Mouse (Mus musculus): ENCODE results near the gene Rps19.

The Rps19 gene

GRCm38 (mm10) chr7:24903444-24903825, 19.3 kb downstream of the Rps19 start:
- Histone ChIP-seq H3K36me3 (ENCODE audit: control insufficient read depth, insufficient read depth, low read length, poor library complexity, severe bottlenecking) (peaks cover 21% of the 10 kb centered on the region), H3K27me3 (ENCODE audit: control insufficient read depth, insufficient read depth, low read length, poor library complexity, severe bottlenecking) (no peaks in the 10 kb centered on the region)
- peak; percentile 46 for DNase-seq (ENCODE audit: low read depth, low spot score)

DNA sequence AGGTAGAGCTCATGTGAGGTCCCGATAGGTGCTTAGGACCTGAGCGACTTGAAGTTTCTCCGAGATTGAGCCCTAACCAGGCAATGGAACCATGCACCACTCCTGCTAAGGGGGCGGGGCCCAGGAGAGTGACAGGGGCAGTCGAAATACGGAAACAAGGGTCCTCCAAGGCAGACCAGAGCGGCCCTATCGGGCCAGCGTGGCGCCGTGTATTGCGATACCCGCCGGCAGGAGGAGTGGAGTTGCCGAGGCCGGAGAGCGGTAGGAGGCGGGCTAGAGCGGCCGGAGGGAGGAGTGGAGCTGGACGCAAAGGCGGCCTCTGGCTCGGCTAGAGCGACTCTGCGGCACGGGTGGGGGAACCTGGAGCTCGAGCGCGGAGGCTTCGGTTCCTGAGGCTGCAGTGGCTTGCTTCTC, 19.9 kb downstream of the Rps19 start:
- H3K36me3 ChIP-seq (ENCODE audit: control insufficient read depth, insufficient read depth, low read length, poor library complexity, severe bottlenecking), result peaks cover 18% of the 10 kb centered on the region
- no peaks in the 10 kb centered on the region for H3K27me3 ChIP-seq (ENCODE audit: control insufficient read depth, insufficient read depth, low read length, poor library complexity, severe bottlenecking)
- peak; percentile 99 for DNase-seq (ENCODE audit: low read depth, low spot score)

- Histone ChIP-seq H3K36me3 (ENCODE audit: control insufficient read depth, insufficient read depth, low read length, poor library complexity, severe bottlenecking) (peaks cover 11% of the 10 kb centered on the region), H3K27me3 (ENCODE audit: control insufficient read depth, insufficient read depth, low read length, poor library complexity, severe bottlenecking) (no peaks in the 10 kb centered on the region)
- DNase-seq (ENCODE audit: low read depth, low spot score), result peak; percentile 90
Observed at GRCm38 (mm10) chr7:24904936-24905335, 20.8 kb downstream of the Rps19 start.

- peaks cover 10% of the 10 kb centered on the region for H3K36me3 ChIP-seq (ENCODE audit: control insufficient read depth, insufficient read depth, low read length, poor library complexity, severe bottlenecking)
- no peak for DNase-seq (ENCODE audit: low read depth, low spot score)
- H3K27me3 ChIP-seq (ENCODE audit: control insufficient read depth, insufficient read depth, low read length, poor library complexity, severe bottlenecking), result no peaks in the 10 kb centered on the region
Observed at GRCm38 (mm10) chr7:24906551-24906950, 22.4 kb downstream of the Rps19 start.

DNA sequence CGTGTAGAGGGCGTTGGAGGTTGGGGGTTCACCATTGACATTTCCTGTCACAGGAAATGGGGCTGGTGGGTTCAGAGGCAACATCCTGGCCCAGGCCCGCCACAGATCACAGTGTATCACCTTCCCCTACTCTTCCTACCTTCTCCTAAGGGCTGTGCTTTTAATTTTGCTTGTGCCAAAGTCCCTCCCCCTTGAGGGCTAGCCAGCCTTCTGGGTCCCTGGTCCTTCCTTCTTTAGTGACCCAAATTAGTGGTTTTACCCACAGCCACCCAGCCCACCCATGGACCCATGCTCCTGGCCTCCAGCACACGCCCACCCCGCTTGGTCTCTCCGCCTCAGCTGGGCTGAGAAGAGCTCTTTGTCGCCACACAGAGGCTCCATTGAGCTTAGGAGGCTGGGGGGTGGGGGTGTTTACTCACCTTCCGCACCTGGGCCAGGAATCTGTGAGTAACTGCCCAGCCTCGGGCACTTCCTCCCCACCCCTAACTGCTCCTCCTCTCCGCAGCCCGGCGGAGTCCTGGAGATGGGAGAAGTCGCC, 23.1 kb downstream of the Rps19 start:
- peaks cover 9% of the 10 kb centered on the region for H3K36me3 ChIP-seq (ENCODE audit: control insufficient read depth, insufficient read depth, low read length, poor library complexity, severe bottlenecking)
- no peaks in the 10 kb centered on the region for H3K27me3 ChIP-seq (ENCODE audit: control insufficient read depth, insufficient read depth, low read length, poor library complexity, severe bottlenecking)
- peak; percentile 67 for DNase-seq (ENCODE audit: low read depth, low spot score)

- peaks cover 29% of the 10 kb centered on the region for H3K36me3 ChIP-seq (ENCODE audit: control insufficient read depth, insufficient read depth, low read length, poor library complexity, severe bottlenecking)
- H3K27me3 ChIP-seq (ENCODE audit: control insufficient read depth, insufficient read depth, low read length, poor library complexity, severe bottlenecking), result no peaks in the 10 kb centered on the region
- DNase-seq (ENCODE audit: low read depth, low spot score), result no peak
Observed at GRCm38 (mm10) chr7:24912480-24912879, 28.3 kb downstream of the Rps19 start.

DNA sequence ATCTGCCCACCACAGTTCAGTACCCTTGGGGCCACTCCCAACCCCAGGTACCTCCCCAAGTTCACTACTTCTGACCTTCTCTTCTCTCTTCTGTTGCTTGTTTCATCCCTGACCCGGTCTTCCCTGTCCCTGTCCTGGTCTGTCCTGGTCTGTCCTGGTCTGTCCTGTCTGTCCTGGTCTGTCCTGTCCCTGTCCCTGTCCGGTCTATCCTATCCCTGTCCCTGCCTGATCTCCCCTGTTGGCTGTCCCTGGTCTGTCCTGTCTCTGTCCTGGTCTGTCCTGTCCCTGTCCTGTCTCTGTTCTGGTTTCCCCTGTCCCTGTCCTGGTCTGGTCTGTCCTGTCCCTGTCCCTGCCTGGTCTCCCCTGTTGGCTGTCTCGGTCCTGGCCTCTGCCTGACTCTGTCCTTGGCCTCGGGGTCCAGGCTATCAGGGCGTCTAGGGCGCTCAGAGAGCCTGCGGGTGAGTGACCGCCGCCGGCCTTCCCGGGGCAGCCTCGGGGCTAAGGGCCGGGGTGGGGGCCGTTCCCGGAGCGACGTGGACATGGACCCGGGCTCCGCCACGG, 34.7 kb downstream of the Rps19 start:
- no peaks in the 10 kb centered on the region for H3K27me3 ChIP-seq (ENCODE audit: control insufficient read depth, insufficient read depth, low read length, poor library complexity, severe bottlenecking)
- H3K36me3 ChIP-seq (ENCODE audit: control insufficient read depth, insufficient read depth, low read length, poor library complexity, severe bottlenecking), result peaks cover 52% of the 10 kb centered on the region
- no peak for DNase-seq (ENCODE audit: low read depth, low spot score)

DNA sequence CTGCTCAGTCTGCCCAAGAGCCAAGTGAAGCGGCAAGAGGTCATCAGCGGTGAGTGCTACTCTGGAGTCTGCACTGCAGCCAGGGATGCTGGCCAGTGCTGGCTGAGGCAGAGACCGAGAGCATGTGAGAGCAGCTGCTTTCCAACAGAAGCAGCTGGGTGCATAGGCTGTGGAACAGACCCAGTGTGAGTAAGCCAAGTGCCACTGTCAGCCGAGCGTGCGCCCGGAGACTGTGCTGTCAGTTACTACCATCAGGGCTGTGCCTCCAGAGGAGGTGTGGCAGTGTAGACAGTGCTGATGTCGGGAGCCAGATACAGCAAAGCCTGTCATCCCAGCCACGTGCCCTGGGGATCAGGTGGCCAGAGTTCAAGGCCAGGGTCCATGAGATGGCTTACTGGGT, 35.6 kb downstream of the Rps19 start:
- Histone ChIP-seq H3K27me3 (ENCODE audit: control insufficient read depth, insufficient read depth, low read length, poor library complexity, severe bottlenecking) (no peaks in the 10 kb centered on the region), H3K36me3 (ENCODE audit: control insufficient read depth, insufficient read depth, low read length, poor library complexity, severe bottlenecking) (peaks cover 61% of the 10 kb centered on the region)
- DNase-seq (ENCODE audit: low read depth, low spot score), result no peak

- H3K27me3 ChIP-seq (ENCODE audit: control insufficient read depth, insufficient read depth, low read length, poor library complexity, severe bottlenecking), result no peaks in the 10 kb centered on the region
- no peak for DNase-seq (ENCODE audit: low read depth, low spot score)
Observed at GRCm38 (mm10) chr7:24930475-24930874, 46.3 kb downstream of the Rps19 start.

GRCm38 (mm10) chr7:24931651-24932050, 47.5 kb downstream of the Rps19 start:
- peaks cover 5% of the 10 kb centered on the region; the same call in 1 of the 2 replicates for H3K36me3 ChIP-seq (ENCODE audit: control insufficient read depth, insufficient read depth, low read length, poor library complexity, severe bottlenecking)
- no peak for DNase-seq (ENCODE audit: low read depth, low spot score)
- no peaks in the 10 kb centered on the region for H3K27me3 ChIP-seq (ENCODE audit: control insufficient read depth, insufficient read depth, low read length, poor library complexity, severe bottlenecking)

More at GRCm38 (mm10) chr7:24930475-24930874, 46.3 kb downstream of the Rps19 start:
- H3K36me3 ChIP-seq (ENCODE audit: control insufficient read depth, insufficient read depth, low read length, poor library complexity, severe bottlenecking), result peaks cover 8% of the 10 kb centered on the region
